Mouse (Mus musculus) spleen, adult 2 months (tissue): ENCODE measurements around the gene Acat3. TPM values are rescaled to one million over a fixed set of nuclear protein-coding genes. Genes with fewer than 3 reads are reported as not detected.
A peak's percentile ranks its signal among the peaks of the same experiment; 100 is the strongest.

Experiments
- DNase-seq, 2 experiments: peaks; one replicate each; pipeline versions ENCODE4 v3.0.0 to v3.0.0-alpha.2; 2012 to 2021; ENCODE audit warnings: low spot score in 2 of 2, low read depth in 1 of 2
- H3K27ac ChIP-seq: fragments of 200-500 bp; 2 replicates; pipeline ENCODE4 v1.5.1; 2012; ENCODE audit warnings: low read length, inconsistent platforms; ENCODE audit not compliant: insufficient read depth
- H3K27me3 ChIP-seq: fragments of 200-500 bp; 2 replicates; pipeline ENCODE4 v1.6.1; 2012; ENCODE audit warnings: mild to moderate bottlenecking, moderate library complexity, low read length, inconsistent platforms; ENCODE audit not compliant: control insufficient read depth, insufficient read depth
- H3K36me3 ChIP-seq: fragments of 200-500 bp; 2 replicates; pipeline ENCODE4 v1.6.1; 2012; ENCODE audit warnings: mild to moderate bottlenecking, low read length, inconsistent platforms; ENCODE audit not compliant: control insufficient read depth, insufficient read depth
- H3K4me1 ChIP-seq: fragments of 200-500 bp; 2 replicates; pipeline ENCODE4 v1.6.1; 2011; ENCODE audit warnings: inconsistent platforms; ENCODE audit not compliant: control insufficient read depth, insufficient read depth, insufficient read length
- H3K4me3 ChIP-seq: fragments of 200-500 bp; 2 replicates; pipeline ENCODE4 v1.5.1; 2011; ENCODE audit warnings: mild to moderate bottlenecking, inconsistent platforms; ENCODE audit not compliant: insufficient read depth, insufficient read length; ENCODE audit errors: extremely low read depth
- CTCF ChIP-seq: fragments of 200-500 bp; IDR thresholded peaks from 2 replicates; pipeline ENCODE4 v1.5.1; 2011; ENCODE audit warnings: mild to moderate bottlenecking, inconsistent platforms; ENCODE audit not compliant: insufficient read depth, insufficient read length, insufficient replicate concordance; ENCODE audit errors: extremely low read depth
- POLR2A ChIP-seq: fragments of 200-500 bp; IDR thresholded peaks from 2 replicates; pipeline ENCODE4 v1.6.1; 2011; ENCODE audit warnings: low read depth, low read length, inconsistent platforms
- WGBS: fragments of 180-500 bp; shearing (Covaris S2); methylation state at CpG from one replicate; pipeline ENCODE4 v1.1.7; 2018; 5-methylcytosine and 5-hydroxymethylcytosine counted together
- polyA plus RNA-seq: library from polyadenylated mRNA; depleted of rRNA; stranded (reverse); fragments of >200 nt; gene quantifications from 2 replicates; pipeline ENCODE4 v1.2.3, GENCODE M21; 2012; rRNA removed

The Acat3 gene
- polyA plus RNA-seq, 1 experiment: not detected

GRCm38 (mm10) chr17:12887021-12887775, 53.2 kb downstream of the Acat3 start:
- H3K27ac ChIP-seq: no peak overlapping the region
- no peak overlapping the region for H3K4me3 ChIP-seq
- H3K27me3 ChIP-seq: no peaks in the 10 kb centered on the region
- TF ChIP-seq CTCF: no peak
- TF ChIP-seq POLR2A: no peak
- H3K4me1 ChIP-seq: no peaks in the 10 kb centered on the region
- H3K36me3 ChIP-seq: no peaks in the 10 kb centered on the region
- 82% methylated on average over 15 of the region's 15 CpGs for WGBS
- no peak for DNase-seq

DNA sequence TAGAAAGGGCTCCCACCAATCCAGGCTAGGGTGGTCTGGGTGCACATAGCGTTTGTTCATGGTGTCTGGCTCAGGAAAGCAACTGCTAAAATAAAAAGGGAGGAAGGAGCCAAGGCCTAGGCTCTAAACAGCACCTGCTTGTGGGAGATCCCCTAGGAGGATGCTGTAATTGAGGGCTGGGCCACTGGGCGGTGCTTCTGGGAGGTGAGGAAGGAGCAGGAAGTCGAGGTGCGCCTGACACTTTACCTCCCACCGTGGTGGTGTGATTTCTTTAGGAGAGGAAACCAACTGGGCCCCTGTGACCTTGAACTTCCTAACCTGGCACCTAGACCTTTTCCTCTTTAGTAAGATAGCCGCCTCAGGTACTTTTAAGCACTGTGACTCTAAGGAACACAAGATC, 53.8 kb downstream of the Acat3 start:
- no peak overlapping the region for H3K27ac ChIP-seq
- H3K36me3 ChIP-seq: no peaks in the 10 kb centered on the region
- no peak overlapping the region for H3K4me3 ChIP-seq
- no peaks in the 10 kb centered on the region for H3K27me3 ChIP-seq
- no peak for TF ChIP-seq CTCF
- no peak for TF ChIP-seq POLR2A
- no peak for DNase-seq
- WGBS: 33% methylated on average over 6 of the region's 6 CpGs
- no peaks in the 10 kb centered on the region for H3K4me1 ChIP-seq

DNA sequence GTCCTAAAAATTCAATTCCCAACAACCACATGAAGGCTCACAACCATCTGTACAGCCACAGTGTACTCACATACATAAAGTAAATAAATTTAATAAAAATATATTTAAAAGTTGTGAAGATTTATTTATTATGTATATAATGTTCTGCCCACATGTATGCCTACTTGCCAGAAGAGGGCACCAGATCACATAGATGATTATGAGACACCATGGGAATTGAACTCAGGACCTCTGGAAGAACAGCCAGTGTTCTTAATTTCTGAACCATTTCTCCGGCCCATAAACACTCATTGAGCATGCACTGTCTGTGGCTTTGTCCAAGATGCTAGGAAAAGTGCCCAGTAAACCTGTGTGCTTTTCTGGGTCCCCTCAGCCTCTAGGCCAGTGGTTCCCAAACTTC, 59.2 kb downstream of the Acat3 start:
- Histone ChIP-seq H3K4me3 (no peak overlapping the region), H3K27ac (no peak overlapping the region), H3K4me1 (no peaks in the 10 kb centered on the region), H3K27me3 (no peaks in the 10 kb centered on the region), H3K36me3 (no peaks in the 10 kb centered on the region)
- DNase-seq: no peak
- 91% methylated on average over 1 of the region's 1 CpGs for WGBS
- TF ChIP-seq POLR2A: no peak

GRCm38 (mm10) chr17:12880178-12880577, 60.2 kb downstream of the Acat3 start:
- peak; percentile 50 to 68 for DNase-seq
- Histone ChIP-seq H3K4me1 (no peaks in the 10 kb centered on the region), H3K27ac (no peak overlapping the region), H3K27me3 (no peaks in the 10 kb centered on the region), H3K4me3 (no peak overlapping the region), H3K36me3 (no peaks in the 10 kb centered on the region)
- TF ChIP-seq CTCF (peak; percentile 61; the same call in 1 of the 2 replicates), POLR2A (no peak)
- WGBS: 2% methylated on average over 14 of the region's 14 CpGs

DNA sequence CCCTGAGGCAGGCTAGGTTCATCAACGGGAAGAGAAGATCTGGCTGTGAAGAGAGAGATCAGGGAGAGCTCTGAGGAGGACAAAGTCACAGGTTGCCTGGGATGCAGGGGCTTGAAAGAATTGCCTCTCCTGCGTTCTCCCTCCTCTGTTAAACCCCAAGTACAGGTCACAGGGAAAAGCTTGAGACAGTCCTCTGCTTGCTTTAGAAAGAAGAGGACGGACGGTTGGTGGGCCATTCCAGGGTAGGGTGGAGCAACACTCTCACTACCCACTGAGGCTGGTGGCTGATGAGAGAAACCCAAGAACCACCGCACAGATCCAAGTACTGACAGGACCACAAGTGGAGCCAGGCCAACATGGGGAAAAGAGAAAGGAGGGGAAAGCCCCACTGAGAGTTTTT, 64.7 kb downstream of the Acat3 start, which contains the start of gene Mrgprh:
TSS of gene Mrgprh (plus strand) at position 301 of the 400 bp plus-strand sequence.
- DNase-seq: no peak
- Histone ChIP-seq H3K27ac (no peak within 1 kb of the TSS), H3K4me1 (no peaks in the 10 kb centered on the region), H3K27me3 (peaks cover 2% of the 10 kb centered on the region; the same call in 1 of the 2 replicates), H3K36me3 (no peaks in the 10 kb centered on the region), H3K4me3 (no peak within 1 kb of the TSS)
- WGBS: 75% methylated on average over 5 of the region's 5 CpGs
- TF ChIP-seq CTCF (no peak), POLR2A (no peak)

Other genes starting within 250 kb of the Acat3 start
- gene Igf2r, start 170.9 kb downstream of the Acat3 start, polyA plus RNA-seq: 7.2 and 9.7 TPM in 2 replicates
- not detected in 2 replicates for gene Mas1, start 72.5 kb downstream of the Acat3 start, polyA plus RNA-seq
- gene Mrgprh, start 64.6 kb downstream of the Acat3 start, polyA plus RNA-seq: not detected in 2 replicates
- 0.32 and 0.88 TPM in 2 replicates for gene Pnldc1, start 30.4 kb downstream of the Acat3 start, polyA plus RNA-seq
- gene Tcp1, start 24.9 kb downstream of the Acat3 start, polyA plus RNA-seq: 29.9 and 32.9 TPM in 2 replicates
- 19.9 and 22.3 TPM in 2 replicates for gene Mrpl18, start 24.3 kb downstream of the Acat3 start, polyA plus RNA-seq
- 3.5 and 4.6 TPM in 2 replicates for gene Acat2, start 20.1 kb upstream of the Acat3 start, polyA plus RNA-seq
- 11.7 TPM in 2 replicates for gene Wtap, start 53.6 kb upstream of the Acat3 start, polyA plus RNA-seq
- gene Sod2, start 66.2 kb upstream of the Acat3 start, polyA plus RNA-seq: 98.9 and 191 TPM in 2 replicates
- gene Gpr31b, start 111.7 kb upstream of the Acat3 start, polyA plus RNA-seq: 0.41 and 0.62 TPM in 2 replicates
- not detected in 2 replicates for gene Tcp10b, start 120.5 kb upstream of the Acat3 start, polyA plus RNA-seq
- 0.05 TPM in 1 of 2 replicates, not detected in the other for gene Unc93a, start 191.2 kb upstream of the Acat3 start, polyA plus RNA-seq